3 mouse cellular contexts compared by ENCODE assay signal in the genomic region with DNA sequence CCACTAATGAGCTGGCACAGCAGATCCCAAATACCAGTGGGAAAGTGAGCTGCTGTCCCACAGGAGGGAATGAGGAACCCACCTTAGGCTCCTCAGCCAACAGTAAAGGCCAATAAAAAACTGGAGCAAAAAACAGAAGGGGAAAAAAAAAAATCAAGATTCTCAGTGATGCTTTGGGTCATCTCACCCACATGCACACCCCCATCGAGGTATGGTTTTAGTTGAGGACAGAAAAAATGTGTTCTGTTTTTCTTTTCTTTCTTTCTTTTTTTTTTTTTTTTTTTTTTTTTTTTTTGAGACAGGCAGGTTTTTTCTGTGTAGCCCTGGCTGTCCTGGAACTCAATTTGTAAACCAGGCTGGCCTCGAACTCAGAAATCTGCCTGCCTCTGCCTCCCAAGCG.
TF ChIP-seq lines count a peak whose summit lies in the region.

No protein-coding gene starts in this region.

TF ChIP-seq in CH12.LX, 34 proteins besides CTCF, POLR2A, EP300 and RAD21 (continued from another document):
- TF ChIP-seq ZNF384 (IDR thresholded peaks at IDR 0.05; ENCODE audit: low read depth, low read length) = peak; percentile 54

TF ChIP-seq in MEL, 35 proteins besides CTCF, POLR2A, EP300 and RAD21 (continued from another document):
- no peak for TF ChIP-seq POLR2AphosphoS5 (IDR thresholded peaks at IDR 0.05; ENCODE audit: borderline replicate concordance, low read depth, low read length)

TF ChIP-seq in myocyte, 11 proteins besides CTCF, POLR2A, EP300 and RAD21 (continued from another document):
- TF ChIP-seq MYOD1 (IDR thresholded peaks at IDR 0.05; ENCODE audit: control insufficient read depth in 1 of 3, insufficient read length in 2 of 3, low read depth in 2 of 3) = no peak
- no peak for TF ChIP-seq REST (IDR thresholded peaks at IDR 0.05; ENCODE audit: insufficient read depth, insufficient read length)
- no peak for TF ChIP-seq SRF (IDR thresholded peaks at IDR 0.05; ENCODE audit: control insufficient read depth, insufficient read length, low read depth)
- no peak for TF ChIP-seq MYOG (IDR thresholded peaks at IDR 0.05; ENCODE audit: control insufficient read depth in 1 of 3, insufficient read depth in 1 of 3, insufficient read length in 2 of 3, low read depth in 2 of 3)
- no peak for TF ChIP-seq TCF12 (IDR thresholded peaks at IDR 0.05; ENCODE audit: insufficient read depth, poor library complexity, severe bottlenecking)
- TF ChIP-seq MAX (IDR thresholded peaks at IDR 0.05; ENCODE audit: low read depth) = no peak
- no peak for TF ChIP-seq USF1 (IDR thresholded peaks at IDR 0.05; ENCODE audit: low read depth)
- no peak for TF ChIP-seq E2F4 (IDR thresholded peaks at IDR 0.05; ENCODE audit: insufficient read depth)
